Mouse (Mus musculus): ENCODE results near the gene Thbs3. TPM values are rescaled to one million over a fixed set of nuclear protein-coding genes. Genes with fewer than 3 reads are reported as not detected.

Thbs3 gene
- polyA plus RNA-seq, 2 experiments: 0.79 to 1.7 TPM

GRCm38 (mm10) chr3:89251365-89251895, 36.5 kb downstream of the Thbs3 start:
- H3K27ac ChIP-seq: no peak overlapping the region
- DNase-seq (ENCODE audit: low read depth in 3 of 3, low spot score in 3 of 3): no peak
- H3K4me3 ChIP-seq (ENCODE audit: insufficient read depth in 1 of 2, low read depth in 2 of 2, low read length in 2 of 2): no peak overlapping the region

GRCm38 (mm10) chr3:89254994-89255393, 40.0 kb downstream of the Thbs3 start:
- H3K4me2 ChIP-seq (ENCODE audit: low read depth): no peak overlapping the region
- H3K9ac ChIP-seq (replicated peaks): no peak overlapping the region
- 28% methylated on average over 5 of the region's 5 CpGs for WGBS (ENCODE audit: insufficient replicate concordance)
- peaks cover 11% of the 10 kb centered on the region for H3K27me3 ChIP-seq (ENCODE audit: control insufficient read depth, insufficient read depth, low read length)
- H3K9me3 ChIP-seq (ENCODE audit: control insufficient read depth, low read length): no peaks in the 10 kb centered on the region
- peaks cover 0 to 10% of the 10 kb centered on the region in 2 experiments; a peak in 2 of 4 replicates for H3K4me1 ChIP-seq (replicated peaks; ENCODE audit: control insufficient read depth in 2 of 2, insufficient read depth in 2 of 2, low read length in 1 of 2)
- ATAC-seq (ENCODE audit: insufficient read depth): 0 out of 2 replicates have a peak, but pooled peaks have one; percentile 37
- no peak overlapping the region for H3K27ac ChIP-seq
- no peak for TF ChIP-seq CTCF (IDR thresholded peaks at IDR 0.05; ENCODE audit: low read depth)
- TF ChIP-seq EP300 (IDR thresholded peaks at IDR 0.05; ENCODE audit: low read depth): no peak
- H3K36me3 ChIP-seq (replicated peaks; ENCODE audit: control insufficient read depth, insufficient read depth, low read depth): no peaks in the 10 kb centered on the region
- no peak overlapping the region for H3K4me3 ChIP-seq (ENCODE audit: insufficient read depth in 1 of 2, low read depth in 2 of 2, low read length in 2 of 2)
- DNase-seq (ENCODE audit: low read depth in 3 of 3, low spot score in 3 of 3): peak in 1 of 3 experiments; percentile 24

More at GRCm38 (mm10) chr3:89251365-89251895, 36.5 kb downstream of the Thbs3 start:
- Histone ChIP-seq H3K36me3 (replicated peaks; ENCODE audit: control insufficient read depth, insufficient read depth, low read depth) (no peaks in the 10 kb centered on the region), H3K9ac (replicated peaks) (no peak overlapping the region), H3K4me2 (ENCODE audit: low read depth) (peak overlapping the region; percentile 38; the same call in 1 of the 2 replicates), H3K4me1 (replicated peaks; ENCODE audit: control insufficient read depth in 2 of 2, insufficient read depth in 2 of 2, low read length in 1 of 2) (peaks cover 9 to 10% of the 10 kb centered on the region in 2 experiments; a peak in 3 of 4 replicates), H3K27me3 (ENCODE audit: control insufficient read depth, insufficient read depth, low read length) (peaks cover 9% of the 10 kb centered on the region), H3K9me3 (ENCODE audit: control insufficient read depth, low read length) (no peaks in the 10 kb centered on the region)
- TF ChIP-seq CTCF (IDR thresholded peaks at IDR 0.05; ENCODE audit: low read depth): no peak
- no peak for TF ChIP-seq EP300 (IDR thresholded peaks at IDR 0.05; ENCODE audit: low read depth)
- 0 out of 2 replicates have a peak, but pooled peaks have one; percentile 26 for ATAC-seq (ENCODE audit: insufficient read depth)
- WGBS (ENCODE audit: insufficient replicate concordance): 7% methylated on average over 17 of the region's 17 CpGs

GRCm38 (mm10) chr3:89256177-89256576, 41.2 kb downstream of the Thbs3 start:
- no peak overlapping the region for H3K4me3 ChIP-seq (ENCODE audit: insufficient read depth in 1 of 2, low read depth in 2 of 2, low read length in 2 of 2)
- DNase-seq (ENCODE audit: low read depth in 3 of 3, low spot score in 3 of 3): no peak
- H3K9ac ChIP-seq (replicated peaks): no peak overlapping the region
- no peak overlapping the region for H3K27ac ChIP-seq
- H3K9me3 ChIP-seq (ENCODE audit: control insufficient read depth, low read length): no peaks in the 10 kb centered on the region
- ATAC-seq (ENCODE audit: insufficient read depth): no peak
- WGBS (ENCODE audit: insufficient replicate concordance): 56% methylated on average over 5 of the region's 5 CpGs
- H3K27me3 ChIP-seq (ENCODE audit: control insufficient read depth, insufficient read depth, low read length): peaks cover 11% of the 10 kb centered on the region
- TF ChIP-seq EP300 (IDR thresholded peaks at IDR 0.05; ENCODE audit: low read depth) (no peak), CTCF (IDR thresholded peaks at IDR 0.05; ENCODE audit: low read depth) (no peak)
- H3K4me1 ChIP-seq (replicated peaks; ENCODE audit: control insufficient read depth in 2 of 2, insufficient read depth in 2 of 2, low read length in 1 of 2): peaks cover 0 to 5% of the 10 kb centered on the region in 2 experiments; a peak in 2 of 4 replicates
- H3K4me2 ChIP-seq (ENCODE audit: low read depth): no peak overlapping the region
- H3K36me3 ChIP-seq (replicated peaks; ENCODE audit: control insufficient read depth, insufficient read depth, low read depth): no peaks in the 10 kb centered on the region

GRCm38 (mm10) chr3:89259076-89259475, 44.1 kb downstream of the Thbs3 start, which contains the start of gene Dpm3:
Dpm3 (plus strand) TSS chr3:89259358.
- H3K27ac ChIP-seq: no peak within 1 kb of the TSS
- H3K4me2 ChIP-seq (ENCODE audit: low read depth): no peak within 1 kb of the TSS
- TF ChIP-seq EP300 (IDR thresholded peaks at IDR 0.05; ENCODE audit: low read depth): no peak
- TF ChIP-seq CTCF (IDR thresholded peaks at IDR 0.05; ENCODE audit: low read depth): no peak
- DNase-seq (ENCODE audit: low read depth in 3 of 3, low spot score in 3 of 3) (no peak), ATAC-seq (ENCODE audit: insufficient read depth) (no peak)
- 39% methylated on average over 7 of the region's 7 CpGs for WGBS (ENCODE audit: insufficient replicate concordance)
- H3K9me3 ChIP-seq (ENCODE audit: control insufficient read depth, low read length): no peaks in the 10 kb centered on the region
- no peaks in the 10 kb centered on the region for H3K36me3 ChIP-seq (replicated peaks; ENCODE audit: control insufficient read depth, insufficient read depth, low read depth)
- H3K9ac ChIP-seq (replicated peaks): no peak within 1 kb of the TSS
- no peak within 1 kb of the TSS for H3K4me3 ChIP-seq (ENCODE audit: insufficient read depth in 1 of 2, low read depth in 2 of 2, low read length in 2 of 2)
- peaks cover 2% of the 10 kb centered on the region; the same call in 1 of the 2 replicates for H3K27me3 ChIP-seq (ENCODE audit: control insufficient read depth, insufficient read depth, low read length)
- H3K4me1 ChIP-seq (replicated peaks; ENCODE audit: control insufficient read depth in 2 of 2, insufficient read depth in 2 of 2, low read length in 1 of 2): peaks cover 0 to 2% of the 10 kb centered on the region in 2 experiments; a peak in 1 of 4 replicates

- DNase-seq (ENCODE audit: low read depth in 3 of 3, low spot score in 3 of 3): no peak
- no peak for ATAC-seq (ENCODE audit: insufficient read depth)
- H3K9ac ChIP-seq (replicated peaks): no peak overlapping the region
- no peak overlapping the region for H3K27ac ChIP-seq
- no peak overlapping the region for H3K4me2 ChIP-seq (ENCODE audit: low read depth)
- H3K4me3 ChIP-seq (ENCODE audit: insufficient read depth in 1 of 2, low read depth in 2 of 2, low read length in 2 of 2): no peak overlapping the region
- WGBS (ENCODE audit: insufficient replicate concordance): 51% methylated on average over 3 of the region's 3 CpGs
- H3K9me3 ChIP-seq (ENCODE audit: control insufficient read depth, low read length): no peaks in the 10 kb centered on the region
- no peaks in the 10 kb centered on the region for H3K36me3 ChIP-seq (replicated peaks; ENCODE audit: control insufficient read depth, insufficient read depth, low read depth)
- no peak for TF ChIP-seq EP300 (IDR thresholded peaks at IDR 0.05; ENCODE audit: low read depth)
- TF ChIP-seq CTCF (IDR thresholded peaks at IDR 0.05; ENCODE audit: low read depth): no peak
- peaks cover 2% of the 10 kb centered on the region; the same call in 1 of the 2 replicates for H3K27me3 ChIP-seq (ENCODE audit: control insufficient read depth, insufficient read depth, low read length)
- no peaks in the 10 kb centered on the region; a peak in 1 of 4 replicates for H3K4me1 ChIP-seq (replicated peaks; ENCODE audit: control insufficient read depth in 2 of 2, insufficient read depth in 2 of 2, low read length in 1 of 2)
These were observed 45.2 kb downstream of the Thbs3 start for GRCm38 (mm10) chr3:89260211-89260610.

All from liver, embryonic 14.5 days (tissue).